Mouse (Mus musculus) kidney, postnatal 0 days (tissue): Measurements from ENCODE around the gene Rmi2. TPM values are rescaled to one million over a fixed set of nuclear protein-coding genes. Genes with fewer than 3 reads are reported as not detected.
A peak's percentile ranks its signal among the peaks of the same experiment; 100 is the strongest.

Source experiments
- ATAC-seq: fragments of 200-750 bp; cut with Nextera tagmentation; replicated peaks from 2 replicates; pipeline ENCODE4 v1.8.0; 2017; ENCODE audit warnings: low read depth, moderate number of reproducible peaks, moderate TSS enrichment, moderate library complexity; ENCODE audit not compliant: low FRiP score
- DNase-seq: peaks from one replicate; pipeline ENCODE4 v3.0.0-alpha.2; 2016; ENCODE audit warnings: low spot score
- H3K27ac ChIP-seq: fragments of 300-500 bp; sonication (generic); 2 replicates; pipeline ENCODE4 v1.5.1; 2014; ENCODE audit warnings: mild to moderate bottlenecking
- H3K27me3 ChIP-seq: fragments of 300-500 bp; sonication (generic); 2 replicates; pipeline ENCODE4 v1.6.1; 2014; ENCODE audit warnings: low read length, mixed read lengths; ENCODE audit not compliant: insufficient read depth
- H3K36me3 ChIP-seq: fragments of 300-500 bp; sonication (generic); 2 replicates; pipeline ENCODE4 v1.6.1; 2014; ENCODE audit warnings: low read length, mixed read lengths; ENCODE audit not compliant: insufficient read depth
- H3K4me1 ChIP-seq: fragments of 300-500 bp; sonication (generic); replicated peaks from 2 replicates; pipeline ENCODE4 v1.6.1; 2014; ENCODE audit warnings: antibody characterized with exemption, low read length, mixed read lengths; ENCODE audit not compliant: insufficient read depth
- H3K4me2 ChIP-seq: fragments of 300-500 bp; sonication (generic); 2 replicates; pipeline ENCODE4 v1.6.1; 2014; ENCODE audit warnings: mild to moderate bottlenecking, low read length, moderate library complexity, mixed read lengths
- H3K4me3 ChIP-seq: fragments of 300-500 bp; sonication (generic); replicated peaks from 2 replicates; pipeline ENCODE4 v1.5.1; 2014; ENCODE audit warnings: low read depth, low read length
- H3K9ac ChIP-seq: fragments of 300-500 bp; sonication (generic); 2 replicates; pipeline ENCODE4 v1.6.1; 2014; ENCODE audit warnings: low read depth, low read length
- H3K9me3 ChIP-seq: fragments of 300-500 bp; sonication (generic); replicated peaks from 2 replicates; pipeline ENCODE4 v1.6.1; 2016; ENCODE audit warnings: low read length, inconsistent platforms, mixed read lengths
- CTCF ChIP-seq: IDR thresholded peaks from 2 replicates; pipeline ENCODE4 v1.5.1; 2016; ENCODE audit warnings: antibody characterized with exemption, low read depth, mild to moderate bottlenecking, moderate library complexity
- WGBS: fragments of 180-500 bp; shearing (Covaris S2); extraction: QIAGEN DNeasy Blood & Tissue Kit; methylation state at CpG from one replicate; pipeline ENCODE4 v1.1.7; 2014; 5-methylcytosine and 5-hydroxymethylcytosine counted together
- polyA plus RNA-seq: library from polyadenylated mRNA; unstranded; fragments of >200 nt; fragmentation: Nextera tagmentation; extraction: Ambion mirVana; gene quantifications from 2 replicates; pipeline ENCODE4 v1.2.1, GENCODE M21; 2015

The Rmi2 gene
- polyA plus RNA-seq, 1 experiment from 2014 or later = 1.6 TPM

DNA sequence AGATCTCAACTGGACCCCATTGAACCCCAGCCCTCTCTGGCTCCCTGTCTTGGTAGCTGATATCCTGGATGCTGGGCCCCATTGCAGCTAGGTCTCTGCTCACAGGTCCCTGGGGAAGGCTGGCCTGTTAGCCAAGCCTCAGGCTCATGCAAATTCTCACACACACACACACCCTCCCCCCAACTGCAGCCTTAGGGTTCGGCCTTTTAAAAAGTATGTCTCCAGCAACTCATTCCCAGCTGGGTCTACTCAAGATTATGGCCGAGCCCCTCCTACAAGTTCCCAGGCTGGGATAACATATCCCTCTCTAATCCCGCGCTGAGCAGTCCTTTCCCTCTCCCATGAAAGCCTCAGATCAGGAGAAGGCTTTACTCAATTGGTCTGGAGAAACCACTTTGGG, 13.5 kb upstream of the Rmi2 start:
- peak; percentile 65 for DNase-seq

DNA sequence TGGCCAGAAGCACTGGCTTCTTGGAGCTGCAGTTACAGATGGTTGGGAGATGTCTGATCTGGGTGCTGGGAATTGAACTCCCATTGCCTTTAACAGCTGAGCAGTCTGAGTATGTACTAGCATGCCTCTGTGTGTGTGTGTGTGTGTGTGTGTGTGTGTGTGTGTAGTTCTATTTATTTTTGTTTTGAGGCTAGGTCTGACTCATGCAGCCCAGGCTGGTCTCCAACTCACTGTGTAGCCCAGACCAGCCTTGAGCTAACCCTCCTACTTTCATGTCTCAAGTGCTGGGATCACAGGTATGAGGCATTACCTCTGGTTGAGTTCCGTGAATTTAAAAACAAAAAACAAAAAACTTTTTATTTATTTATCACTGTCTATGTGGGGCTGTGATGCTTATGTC, 10.3 kb upstream of the Rmi2 start:
- no peak overlapping the region for H3K9ac ChIP-seq
- TF ChIP-seq CTCF = no peak
- ATAC-seq = no peak; the same call in 1 of the 2 replicates
- no peak for DNase-seq
- no peak overlapping the region for H3K27ac ChIP-seq
- no peak overlapping the region for H3K4me3 ChIP-seq
- no peaks in the 10 kb centered on the region for H3K9me3 ChIP-seq
- WGBS = 87% methylated on average over 1 of the region's 1 CpGs
- no peaks in the 10 kb centered on the region for H3K36me3 ChIP-seq
- no peaks in the 10 kb centered on the region for H3K27me3 ChIP-seq
- no peaks in the 10 kb centered on the region for H3K4me1 ChIP-seq
- H3K4me2 ChIP-seq = no peak overlapping the region

More for the DNA sequence above, 13.5 kb upstream of the Rmi2 start:
- Histone ChIP-seq H3K36me3 (no peaks in the 10 kb centered on the region), H3K4me2 (no peak overlapping the region), H3K9me3 (no peaks in the 10 kb centered on the region), H3K27me3 (no peaks in the 10 kb centered on the region), H3K4me1 (no peaks in the 10 kb centered on the region), H3K4me3 (no peak overlapping the region), H3K9ac (no peak overlapping the region), H3K27ac (no peak overlapping the region)
- TF ChIP-seq CTCF = no peak
- WGBS = 31% methylated on average over 4 of the region's 4 CpGs
- no peak; the same call in 1 of the 2 replicates for ATAC-seq

DNA sequence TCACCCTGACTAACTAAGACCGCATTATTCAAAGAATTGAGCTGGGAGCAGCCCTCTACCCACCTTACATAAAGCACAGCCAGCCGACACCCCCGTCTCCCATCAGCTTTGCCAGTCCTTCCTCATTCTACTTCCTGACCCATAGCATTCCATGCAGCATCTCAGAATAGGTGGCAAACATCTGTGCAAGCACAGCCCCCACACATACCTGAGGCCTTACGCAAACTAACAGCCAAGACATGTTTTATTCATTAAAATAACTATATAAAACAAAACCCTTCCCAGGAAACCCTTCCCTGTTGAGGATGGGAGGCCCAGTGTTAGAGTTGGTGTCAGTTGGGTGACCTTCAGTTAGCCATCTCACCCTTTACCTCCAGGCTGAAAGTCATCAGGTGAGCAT, 9.0 kb upstream of the Rmi2 start:
- Histone ChIP-seq H3K36me3 (no peaks in the 10 kb centered on the region), H3K27me3 (no peaks in the 10 kb centered on the region), H3K9ac (no peak overlapping the region), H3K4me2 (no peak overlapping the region), H3K4me1 (no peaks in the 10 kb centered on the region), H3K27ac (no peak overlapping the region), H3K9me3 (no peaks in the 10 kb centered on the region), H3K4me3 (no peak overlapping the region)
- no peak for TF ChIP-seq CTCF
- DNase-seq (no peak), ATAC-seq (no peak)
- 74% methylated on average over 4 of the region's 4 CpGs for WGBS

DNA sequence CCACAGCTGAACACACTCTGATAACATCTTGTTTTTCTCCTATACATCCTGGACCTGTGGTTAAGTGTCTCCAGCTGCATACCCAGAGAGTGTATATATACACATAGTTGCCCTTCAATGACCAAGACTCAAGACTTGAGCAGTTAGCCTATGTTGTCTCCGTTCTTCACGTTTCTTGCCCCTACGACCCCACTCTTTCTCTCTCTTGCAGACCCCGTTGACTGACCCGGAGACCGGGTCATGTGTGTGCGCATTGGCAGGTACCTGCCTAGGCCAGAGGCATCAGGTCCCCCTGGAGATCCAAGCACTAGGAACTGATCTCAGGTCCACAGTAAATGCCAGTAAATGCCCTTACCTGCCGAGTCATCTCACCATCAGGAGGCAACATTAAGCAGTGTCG, 7.6 kb upstream of the Rmi2 start:
- Histone ChIP-seq H3K4me1 (no peaks in the 10 kb centered on the region), H3K9ac (no peak overlapping the region), H3K27me3 (no peaks in the 10 kb centered on the region), H3K36me3 (no peaks in the 10 kb centered on the region), H3K9me3 (no peaks in the 10 kb centered on the region), H3K4me3 (no peak overlapping the region), H3K4me2 (no peak overlapping the region), H3K27ac (no peak overlapping the region)
- no peak for TF ChIP-seq CTCF
- WGBS = 92% methylated on average over 9 of the region's 9 CpGs
- ATAC-seq (no peak), DNase-seq (no peak)

DNA sequence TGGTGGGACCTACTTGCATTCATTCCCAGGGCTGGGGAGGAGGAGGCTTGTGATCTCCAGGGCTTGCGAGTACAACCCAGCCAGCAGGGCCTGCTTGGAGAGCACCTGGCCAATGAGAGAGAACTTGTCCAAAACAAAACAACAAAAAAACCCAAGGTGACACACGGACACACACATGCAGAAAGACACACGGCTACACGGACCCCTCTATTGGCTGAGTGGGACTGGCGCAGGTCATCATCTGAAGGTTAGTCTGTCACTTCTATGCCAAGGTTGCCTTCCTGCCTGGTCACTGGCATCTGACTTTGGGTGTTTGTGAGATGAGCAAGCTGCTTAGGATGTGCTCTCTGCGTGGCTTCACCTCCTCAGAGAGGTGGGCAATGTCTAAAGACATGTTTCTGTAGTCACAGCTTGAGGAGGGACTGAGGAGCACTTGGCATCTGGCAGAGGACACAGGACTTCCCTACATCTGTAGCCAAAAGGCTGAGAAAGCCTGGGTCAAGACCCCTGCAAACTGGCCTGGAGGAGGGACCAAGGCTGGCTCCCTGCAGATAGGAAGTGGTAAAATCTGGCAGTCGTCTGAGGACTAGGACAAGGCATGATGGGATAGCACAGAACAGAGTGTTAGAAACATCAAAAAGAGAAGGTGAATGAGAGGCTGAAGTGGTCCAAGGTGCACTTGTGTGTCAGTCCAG, 6.9 kb upstream of the Rmi2 start:
- ATAC-seq (no peak), DNase-seq (no peak)
- Histone ChIP-seq H3K27ac (no peak overlapping the region), H3K36me3 (no peaks in the 10 kb centered on the region), H3K4me2 (no peak overlapping the region), H3K4me3 (no peak overlapping the region), H3K27me3 (no peaks in the 10 kb centered on the region), H3K9ac (no peak overlapping the region), H3K4me1 (no peaks in the 10 kb centered on the region), H3K9me3 (no peaks in the 10 kb centered on the region)
- 76% methylated on average over 7 of the region's 7 CpGs for WGBS
- no peak for TF ChIP-seq CTCF

DNA sequence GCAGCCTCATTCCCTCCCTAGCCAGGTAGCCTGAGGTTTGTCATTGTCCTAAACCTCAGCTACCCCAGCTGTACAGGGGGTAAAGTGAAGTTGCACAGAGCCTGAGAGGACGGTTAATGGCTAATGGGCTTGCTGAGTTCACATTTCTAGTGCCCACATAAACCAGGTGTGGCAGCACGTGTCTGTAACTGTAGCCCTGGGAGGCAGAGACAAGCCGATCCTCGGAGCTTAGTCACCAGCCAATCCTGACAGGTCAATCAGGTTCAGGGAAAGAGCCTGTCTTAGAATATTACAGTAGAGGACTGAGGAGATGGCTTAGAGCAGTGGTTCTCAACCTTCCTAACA, 6.4 kb upstream of the Rmi2 start:
- H3K4me1 ChIP-seq = no peaks in the 10 kb centered on the region
- DNase-seq = no peak
- ATAC-seq = no peak; the same call in 1 of the 2 replicates
- H3K4me2 ChIP-seq = no peak overlapping the region
- no peak overlapping the region for H3K9ac ChIP-seq
- 55% methylated on average over 4 of the region's 4 CpGs for WGBS
- no peaks in the 10 kb centered on the region for H3K9me3 ChIP-seq
- H3K36me3 ChIP-seq = no peaks in the 10 kb centered on the region
- TF ChIP-seq CTCF = no peak
- no peaks in the 10 kb centered on the region for H3K27me3 ChIP-seq
- H3K27ac ChIP-seq = no peak overlapping the region
- no peak overlapping the region for H3K4me3 ChIP-seq

DNA sequence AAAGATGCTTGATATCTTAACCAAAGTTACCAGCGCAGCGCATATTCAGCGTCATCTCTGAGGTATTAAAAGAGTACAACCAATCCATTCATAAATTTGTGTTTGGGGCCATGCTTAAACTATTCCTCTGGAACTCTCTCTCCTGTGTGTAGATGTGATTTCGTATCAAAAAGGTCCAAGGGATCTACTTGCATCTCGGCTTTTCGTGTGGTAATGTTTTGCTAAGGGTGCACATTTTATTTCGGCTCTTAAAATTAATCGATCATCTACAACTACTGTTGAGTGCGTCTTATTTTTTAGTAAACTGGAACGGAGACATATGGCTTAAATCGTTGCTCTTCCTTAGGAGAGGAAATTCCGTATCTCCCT, 333 bp upstream of the Rmi2 start:
- WGBS = 6% methylated on average over 12 of the region's 12 CpGs
- Histone ChIP-seq H3K27me3 (no peaks in the 10 kb centered on the region), H3K4me3 (peak overlapping the region; percentile 72), H3K27ac (no peak overlapping the region), H3K36me3 (no peaks in the 10 kb centered on the region), H3K4me2 (peak overlapping the region; percentile 94), H3K4me1 (peaks cover 6% of the 10 kb centered on the region; the same call in 1 of the 2 replicates), H3K9ac (0 out of 2 replicates have a peak overlapping the region, but pooled peaks have one; percentile 76), H3K9me3 (no peaks in the 10 kb centered on the region)
- no peak for TF ChIP-seq CTCF
- ATAC-seq (no peak), DNase-seq (no peak)
